Mouse (Mus musculus) heart, adult 11 months (tissue): ENCODE results near the gene Fmnl3.
A peak's percentile ranks its signal among the peaks of the same experiment; 100 is the strongest.

Experiments used
- DNase-seq: peaks from one replicate; pipeline ENCODE4 v3.0.0; 2022

The Fmnl3 gene

GRCm38 (mm10) chr15:99370259-99370691 is at the start of gene Fmnl3:
Gene Fmnl3, minus strand, starts transcription at chr15:99370482.
- peak; percentile 99 for DNase-seq

- DNase-seq, result no peak
These were observed 47.5 kb upstream of the Fmnl3 start for GRCm38 (mm10) chr15:99417692-99418271.

- DNase-seq, result peak; percentile 92
These were observed 46.7 kb upstream of the Fmnl3 start for GRCm38 (mm10) chr15:99416957-99417356.

- peak; percentile 96 for DNase-seq
These were observed 46.1 kb upstream of the Fmnl3 start for GRCm38 (mm10) chr15:99416348-99416882.

DNA sequence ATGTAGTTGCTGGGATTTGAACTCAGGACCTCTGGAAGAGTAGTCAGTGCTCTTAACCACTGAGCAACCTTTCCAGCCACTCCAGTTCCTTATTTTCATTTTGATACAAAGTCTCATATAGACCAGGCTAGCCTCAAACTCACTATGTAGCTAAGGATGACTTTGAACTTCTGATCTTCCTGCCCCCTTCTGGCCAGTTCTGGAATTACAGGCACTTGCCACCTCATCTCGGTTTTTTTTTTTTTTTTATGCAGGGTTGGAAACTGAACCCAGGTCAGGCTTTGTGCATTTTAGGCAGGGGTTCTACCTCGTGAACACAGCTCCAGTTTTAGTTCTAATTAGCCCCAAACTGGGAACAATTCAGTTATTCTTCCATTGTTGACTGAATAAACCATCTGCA is 45.5 kb upstream of the Fmnl3 start:
- no peak for DNase-seq

DNA sequence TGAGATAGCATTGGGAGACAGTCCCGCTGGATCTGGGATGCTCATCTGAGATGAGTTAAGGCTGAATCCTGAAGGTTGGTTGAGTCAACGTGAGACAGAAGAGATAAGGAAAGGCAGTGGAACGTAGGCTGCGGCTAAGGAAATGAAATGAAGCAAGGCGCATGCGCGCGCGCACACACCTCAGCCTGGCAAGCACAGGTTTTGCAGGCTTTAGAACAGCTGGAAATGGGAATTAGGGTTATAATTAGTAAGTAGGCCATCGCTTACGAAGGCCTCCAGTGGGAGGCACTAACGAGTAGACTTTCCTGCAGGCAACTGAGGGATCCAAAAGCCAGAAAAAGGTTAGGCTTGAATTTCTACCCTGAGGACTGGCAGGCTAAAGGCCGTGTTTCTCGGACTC is 41.5 kb upstream of the Fmnl3 start:
- DNase-seq, result no peak

GRCm38 (mm10) chr15:99408845-99409244 is 38.6 kb upstream of the Fmnl3 start:
- no peak for DNase-seq

DNA sequence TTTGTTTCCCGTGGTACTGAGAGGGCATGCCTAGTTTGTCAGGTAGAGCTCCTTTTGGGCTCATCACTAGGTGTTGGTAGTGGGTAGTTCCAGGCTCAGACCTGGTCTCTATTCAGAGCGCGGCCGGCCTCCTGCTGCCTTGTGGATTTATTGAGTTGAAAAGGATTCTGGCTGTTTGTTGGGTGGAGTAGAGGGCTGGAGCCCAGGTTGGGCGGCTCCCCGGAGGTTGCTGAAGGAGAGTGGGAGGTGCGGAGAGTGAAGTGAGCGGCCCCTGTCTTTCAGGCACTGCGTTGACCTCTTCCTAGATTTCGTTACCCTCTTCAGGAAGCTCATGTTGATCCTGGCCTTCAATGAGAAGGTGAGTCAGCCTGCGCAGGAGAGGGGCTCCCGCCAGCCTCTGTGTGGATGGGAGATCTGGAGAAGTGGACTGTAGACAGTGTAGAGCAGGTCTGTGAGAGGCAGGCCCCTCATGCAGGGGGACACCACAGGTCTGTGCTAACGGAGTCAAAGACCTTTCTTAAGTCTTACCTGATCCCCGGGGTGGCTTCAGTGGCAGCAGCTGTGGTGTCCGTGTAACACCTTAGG is 36.8 kb upstream of the Fmnl3 start:
- DNase-seq, result peak; percentile 91

DNA sequence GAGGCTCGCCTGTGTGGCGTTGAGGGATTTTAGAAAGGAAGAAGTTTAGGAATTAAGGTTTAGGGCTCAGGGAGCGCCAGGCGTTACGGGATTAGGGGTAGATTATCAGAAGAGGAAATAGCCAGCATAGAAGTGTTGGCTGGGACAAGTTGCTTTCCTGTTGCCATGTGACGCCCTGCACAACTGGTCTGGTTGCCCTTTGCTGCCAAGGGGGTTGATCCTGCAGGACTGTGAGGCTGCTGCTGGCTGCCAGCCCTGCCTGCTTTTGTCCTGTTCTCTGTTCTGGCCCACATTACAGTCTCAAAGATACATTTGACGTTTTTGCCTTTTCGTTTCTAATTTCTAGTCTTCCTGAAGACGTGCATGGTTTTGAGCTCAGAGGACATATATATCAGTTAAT is 34.9 kb upstream of the Fmnl3 start:
- peak; percentile 97 for DNase-seq

GRCm38 (mm10) chr15:99403159-99403889 is 33.0 kb upstream of the Fmnl3 start:
- DNase-seq, result no peak

DNA sequence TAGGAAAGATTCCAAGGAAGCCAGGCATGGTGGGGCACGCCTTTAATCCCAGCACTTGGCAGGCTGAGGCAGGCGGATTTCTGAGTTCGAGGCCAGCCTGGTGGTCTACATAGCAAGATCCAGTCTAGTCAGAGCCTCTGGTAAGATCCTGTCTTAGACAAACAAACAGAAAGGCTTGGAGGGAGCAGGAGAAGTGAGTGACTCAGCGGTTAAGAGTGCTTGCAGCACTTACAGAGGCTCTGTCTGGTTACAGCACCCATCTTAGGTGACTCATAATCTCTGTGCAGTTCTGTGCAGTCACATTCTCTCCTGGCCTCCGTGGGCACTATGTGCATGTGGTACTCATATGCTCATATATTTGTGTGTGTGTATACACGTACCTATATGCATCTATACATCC is 30.3 kb upstream of the Fmnl3 start:
- DNase-seq, result no peak

DNA sequence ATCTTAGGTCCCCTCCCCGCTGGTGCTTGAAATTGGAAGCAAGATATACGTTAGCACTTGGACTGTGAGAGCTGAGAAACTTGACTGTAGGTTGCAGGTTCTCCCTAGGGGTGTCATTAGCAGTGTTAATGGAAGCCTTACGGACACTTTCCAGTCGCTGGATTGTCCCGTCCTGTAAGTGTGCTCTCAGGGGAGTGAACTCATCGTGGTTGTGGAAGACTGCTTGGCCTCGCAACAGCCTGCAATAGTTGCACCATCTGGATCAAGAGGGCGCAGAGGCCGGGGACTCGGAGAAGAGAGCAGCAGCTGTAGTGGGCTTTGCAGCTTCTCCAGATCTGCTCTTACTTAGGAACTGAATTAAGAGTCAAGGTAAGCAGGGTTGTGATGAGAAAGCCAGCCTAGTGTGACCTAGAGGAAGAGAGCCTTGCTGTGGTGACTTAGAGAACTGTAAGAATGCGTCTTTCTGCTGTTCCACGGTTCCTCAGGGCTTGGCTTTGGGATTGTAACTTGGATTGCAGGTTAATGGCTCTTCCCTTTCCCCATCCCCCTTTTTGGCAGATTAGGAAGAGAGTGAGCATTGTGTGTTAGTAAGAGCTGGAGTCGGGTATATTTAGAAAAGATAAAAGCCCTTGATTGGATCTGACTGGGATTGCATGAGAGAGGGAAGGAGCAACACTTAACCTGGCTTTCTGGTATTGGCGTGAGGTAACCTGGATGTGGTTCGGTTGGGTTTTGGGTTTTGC is 29.4 kb upstream of the Fmnl3 start:
- DNase-seq, result peak; percentile 95

DNA sequence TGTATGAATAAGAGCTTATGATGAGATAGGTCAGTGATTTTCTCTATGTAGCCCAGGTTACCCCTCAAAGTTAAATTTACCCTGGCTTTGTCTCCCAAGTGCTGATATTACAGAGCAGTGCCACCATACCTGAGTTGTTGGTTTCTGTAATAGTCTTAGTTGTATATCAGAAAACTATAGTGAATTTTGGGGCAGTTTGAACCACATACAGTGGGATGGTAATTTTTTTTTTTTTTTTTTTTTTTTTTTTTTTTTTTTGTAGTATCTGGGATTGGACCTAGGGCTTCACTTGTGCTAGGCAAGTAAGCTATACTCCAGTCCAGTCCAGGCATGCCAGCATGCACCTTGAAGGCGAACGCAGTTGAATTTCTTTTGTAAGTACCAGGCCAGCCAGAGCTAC is 27.3 kb upstream of the Fmnl3 start:
- no peak for DNase-seq

DNA sequence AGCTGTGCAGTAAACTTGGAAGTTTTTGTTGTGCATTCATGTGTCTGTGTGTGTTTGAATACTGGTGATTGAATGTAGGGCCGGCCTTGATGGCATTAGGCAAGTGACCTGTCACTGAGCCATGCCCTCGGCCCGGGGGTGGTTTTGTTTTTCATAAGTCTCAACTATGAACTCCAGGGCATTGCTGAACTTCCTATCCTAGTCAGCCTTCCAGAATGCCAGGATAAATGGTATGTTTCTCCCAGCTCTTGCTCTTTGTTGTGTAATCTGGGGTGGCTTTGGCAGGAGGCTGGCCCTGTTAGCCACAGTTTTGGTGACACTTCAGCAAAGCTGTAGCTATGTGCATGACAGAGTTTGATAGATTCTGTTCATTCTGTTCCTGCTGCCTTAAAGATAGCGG is 26.6 kb upstream of the Fmnl3 start:
- no peak for DNase-seq

DNA sequence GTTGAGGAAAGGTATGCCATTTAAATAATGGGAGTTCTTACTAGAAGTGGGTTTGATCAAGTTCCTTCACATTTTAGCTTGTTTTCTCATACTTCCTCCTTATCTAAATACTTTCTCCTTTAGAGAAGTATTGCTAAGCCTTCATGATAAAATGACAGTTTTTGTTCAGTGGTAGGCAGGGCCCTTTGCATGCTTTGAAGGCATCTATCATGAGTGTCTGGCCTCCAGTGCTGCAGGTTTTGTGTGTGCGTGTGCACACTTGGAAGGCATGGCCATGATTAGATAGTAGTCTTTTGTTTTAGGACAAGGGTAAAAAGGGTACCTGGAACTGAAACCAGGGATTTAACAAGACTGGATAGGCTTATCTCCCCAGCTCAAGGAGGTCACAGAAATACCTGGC is 26.2 kb upstream of the Fmnl3 start:
- no peak for DNase-seq

GRCm38 (mm10) chr15:99393386-99394252 is 23.3 kb upstream of the Fmnl3 start:
- peak; percentile 99 for DNase-seq

GRCm38 (mm10) chr15:99392486-99393385 is 22.5 kb upstream of the Fmnl3 start, which contains the start of gene Tmbim6:
Gene Tmbim6, plus strand, starts transcription at chr15:99392882.
- peak; percentile 100 for DNase-seq

DNA sequence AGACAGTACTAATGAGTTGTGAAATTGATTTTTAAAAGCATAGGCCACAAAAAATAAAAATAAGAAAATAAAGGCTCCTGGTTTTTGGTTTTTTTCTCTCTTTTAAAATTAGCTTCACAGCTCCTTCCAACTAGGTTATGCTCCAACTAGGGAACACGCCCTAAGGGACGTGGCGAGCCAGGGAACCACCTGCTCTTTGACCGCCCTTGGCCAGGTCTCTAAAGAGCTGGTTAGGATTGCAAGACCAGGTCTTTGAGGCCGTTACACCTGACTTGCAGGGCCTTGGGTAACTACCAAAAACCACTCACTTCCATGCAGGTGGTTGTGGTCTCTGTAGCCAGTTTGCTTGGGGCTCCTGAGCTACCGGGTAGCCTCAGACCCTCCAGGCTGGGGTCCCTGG is 21.7 kb upstream of the Fmnl3 start:
- DNase-seq, result no peak

GRCm38 (mm10) chr15:99390472-99391401 is 20.5 kb upstream of the Fmnl3 start:
- DNase-seq, result no peak

GRCm38 (mm10) chr15:99387976-99388375 is 17.7 kb upstream of the Fmnl3 start:
- peak; percentile 91 for DNase-seq
